In genomic region chr11:98206281-98206680, GRCm38 (mm10) we compare ENCODE assay signal across 8 mouse cellular contexts. TPM values are rescaled to one million over a fixed set of nuclear protein-coding genes. Genes with fewer than 3 reads are reported as not detected.
A peak's percentile ranks its signal among the peaks of the same experiment; 100 is the strongest.
DNase-seq lines count a peak whose midpoint lies in the region; ATAC-seq and TF ChIP-seq lines count a peak whose summit lies in the region.
"Not testable (repeated sequence)": the region's sequence is repeated elsewhere in the genome, so short reads cannot be mapped to it uniquely, and the experiment has no call there.

No protein-coding gene starts in this region.

- TF ChIP-seq POLR2A in embryonic fibroblast, embryonic 13.5 days (IDR thresholded peaks at IDR 0.05; ENCODE audit: low read depth, low read length); kidney, adult 2 months (IDR thresholded peaks at IDR 0.05; ENCODE audit: low read depth, low read length): not testable (repeated sequence)

- peak overlapping the region; percentile 48 for H3K4me2 ChIP-seq in hindbrain, embryonic 13.5 days
- peak overlapping the region; percentile 55 for H3K4me2 ChIP-seq in limb, embryonic 13.5 days (replicated peaks)
- peak overlapping the region; percentile 63 for H3K4me2 ChIP-seq in lung, embryonic 14.5 days
- H3K4me2 ChIP-seq in midbrain, postnatal 0 days (ENCODE audit: low read depth, low read length, poor library complexity, severe bottlenecking): peak overlapping the region; percentile 23; the same call in 1 of the 2 replicates

- not testable (repeated sequence) for H3K27ac ChIP-seq in embryonic fibroblast, embryonic 13.5 days (ENCODE audit: insufficient read depth, low read length); hindbrain, embryonic 13.5 days; kidney, adult 2 months (ENCODE audit: insufficient read depth, low read depth, low read length); limb, embryonic 13.5 days; lung, embryonic 14.5 days (ENCODE audit: low read depth); midbrain, postnatal 0 days (ENCODE audit: low read depth, low read length)

- H3K4me3 ChIP-seq in embryonic fibroblast, embryonic 13.5 days (ENCODE audit: insufficient read depth, low read length): peak overlapping the region; percentile 7; the same call in 1 of the 2 replicates
- H3K4me3 ChIP-seq in hindbrain, embryonic 13.5 days: peak overlapping the region; percentile 22
- not testable (repeated sequence) for H3K4me3 ChIP-seq in kidney, adult 2 months (ENCODE audit: insufficient read depth, low read depth, low read length); midbrain, postnatal 0 days (ENCODE audit: low read depth, low read length)
- H3K4me3 ChIP-seq in limb, embryonic 13.5 days: peak overlapping the region; percentile 28
- H3K4me3 ChIP-seq in lung, embryonic 14.5 days (ENCODE audit: low read depth, low read length): peak overlapping the region; percentile 36

- 88% methylated on average over 3 of the region's 3 CpGs for WGBS in hindbrain, embryonic 13.5 days
- WGBS in kidney, adult 2 months: 44% methylated on average over 3 of the region's 3 CpGs
- WGBS in limb, embryonic 13.5 days: 80% methylated on average over 3 of the region's 3 CpGs
- 75% methylated on average over 3 of the region's 3 CpGs for WGBS in lung, embryonic 14.5 days
- WGBS in midbrain, postnatal 0 days: 79% methylated on average over 3 of the region's 3 CpGs

- DNase-seq in A20 (ENCODE audit: low read depth, low spot score): peak; percentile 56
- DNase-seq in heart, adult 11 months: peak; percentile 75
- DNase-seq in kidney, adult 2 months: peak; percentile 66
- not testable (repeated sequence) for DNase-seq in lung, embryonic 14.5 days; midbrain, postnatal 0 days (ENCODE audit: low spot score)

- not testable (repeated sequence) for H3K9ac ChIP-seq in hindbrain, embryonic 13.5 days; limb, embryonic 13.5 days; lung, embryonic 14.5 days; midbrain, postnatal 0 days (replicated peaks; ENCODE audit: low read length, poor library complexity, severe bottlenecking)

- not testable (repeated sequence) for H3K4me1 ChIP-seq in embryonic fibroblast, embryonic 13.5 days (ENCODE audit: control insufficient read depth, insufficient read depth, low read length); kidney, adult 2 months (ENCODE audit: control insufficient read depth, insufficient read depth, low read length); lung, embryonic 14.5 days (ENCODE audit: insufficient read depth); midbrain, postnatal 0 days (ENCODE audit: insufficient read depth, low read length)
- peaks cover 37% of the 10 kb centered on the region for H3K4me1 ChIP-seq in hindbrain, embryonic 13.5 days (replicated peaks)
- peaks cover 14% of the 10 kb centered on the region for H3K4me1 ChIP-seq in limb, embryonic 13.5 days

- peaks cover 29% of the 10 kb centered on the region for H3K36me3 ChIP-seq in hindbrain, embryonic 13.5 days
- not testable (repeated sequence) for H3K36me3 ChIP-seq in kidney, adult 2 months (ENCODE audit: control insufficient read depth, insufficient read depth, low read length); midbrain, postnatal 0 days (ENCODE audit: insufficient read depth, low read length)
- H3K36me3 ChIP-seq in limb, embryonic 13.5 days: peaks cover 38% of the 10 kb centered on the region
- H3K36me3 ChIP-seq in lung, embryonic 14.5 days (ENCODE audit: insufficient read depth): peaks cover 38% of the 10 kb centered on the region

- ATAC-seq in hindbrain, embryonic 13.5 days (ENCODE audit: low FRiP score); limb, embryonic 13.5 days (ENCODE audit: low FRiP score, low read depth); lung, embryonic 14.5 days (ENCODE audit: insufficient read depth); midbrain, postnatal 0 days (ENCODE audit: low FRiP score): not testable (repeated sequence)

- not testable (repeated sequence) for H3K9me3 ChIP-seq in hindbrain, embryonic 13.5 days; limb, embryonic 13.5 days; lung, embryonic 14.5 days (ENCODE audit: low read depth, low read length); midbrain, postnatal 0 days (ENCODE audit: low read length)

- TF ChIP-seq CTCF in embryonic fibroblast, embryonic 13.5 days (IDR thresholded peaks at IDR 0.05; ENCODE audit: borderline replicate concordance, insufficient read depth, low read length); kidney, adult 2 months (conservative IDR thresholded peaks at IDR 0.05; ENCODE audit: insufficient read depth, insufficient read length, low read depth, low read length); lung, embryonic 14.5 days (IDR thresholded peaks at IDR 0.05; ENCODE audit: low read depth); midbrain, postnatal 0 days (IDR thresholded peaks at IDR 0.05): not testable (repeated sequence)

- H3K27me3 ChIP-seq in hindbrain, embryonic 13.5 days; kidney, adult 2 months (replicated peaks; ENCODE audit: control insufficient read depth, insufficient read depth, low read length); limb, embryonic 13.5 days; lung, embryonic 14.5 days (ENCODE audit: insufficient read depth, low read length); midbrain, postnatal 0 days (ENCODE audit: insufficient read depth, low read length): not testable (repeated sequence)

RNA-seq across cellular contexts. Expression of gene Cdk12, which starts 3.4 kb away (rescaled TPM):
- polyA plus RNA-seq in embryonic fibroblast, embryonic 13.5 days (2011; ENCODE audit: insufficient read length, low read depth, missing spikeins): 41.8 and 42.0 TPM in 2 replicates
- polyA plus RNA-seq in hindbrain, embryonic 13.5 days (2015; fragmentation: Nextera tagmentation; extraction: Ambion mirVana): 12.1 and 12.2 TPM in 2 replicates
- 11.4 and 12.0 TPM in 2 replicates for polyA plus RNA-seq in kidney, adult 2 months (2012; rRNA removed)
- polyA plus RNA-seq in limb, embryonic 13.5 days (2015; fragmentation: Nextera tagmentation; extraction: Ambion mirVana): 13.1 TPM in 2 replicates
- polyA plus RNA-seq in lung, embryonic 14.5 days (2014; fragmentation: Nextera tagmentation; extraction: Ambion mirVana): 14.6 and 16.6 TPM in 2 replicates
- 25.8 and 35.2 TPM in 2 replicates for total RNA-seq in midbrain, postnatal 0 days (2014; rRNA removed)
- 3.7 and 5.7 TPM in 2 replicates for polyA plus RNA-seq in midbrain, postnatal 0 days (2015; fragmentation: Nextera tagmentation; extraction: Ambion mirVana)

RNA-seq across cellular contexts. Expression of gene Med1, which starts 13.2 kb away (rescaled TPM):
- 52.2 and 59.7 TPM in 2 replicates for polyA plus RNA-seq in embryonic fibroblast, embryonic 13.5 days (2011; ENCODE audit: insufficient read length, low read depth, missing spikeins)
- polyA plus RNA-seq in hindbrain, embryonic 13.5 days (2015; fragmentation: Nextera tagmentation; extraction: Ambion mirVana): 67.0 and 67.4 TPM in 2 replicates
- polyA plus RNA-seq in kidney, adult 2 months (2012; rRNA removed): 11.8 and 13.0 TPM in 2 replicates
- 74.9 and 76.8 TPM in 2 replicates for polyA plus RNA-seq in limb, embryonic 13.5 days (2015; fragmentation: Nextera tagmentation; extraction: Ambion mirVana)
- 62.4 and 62.8 TPM in 2 replicates for polyA plus RNA-seq in lung, embryonic 14.5 days (2014; fragmentation: Nextera tagmentation; extraction: Ambion mirVana)
- total RNA-seq in midbrain, postnatal 0 days (2014; rRNA removed): 36.2 and 40.6 TPM in 2 replicates
- polyA plus RNA-seq in midbrain, postnatal 0 days (2015; fragmentation: Nextera tagmentation; extraction: Ambion mirVana): 46.0 and 49.9 TPM in 2 replicates

RNA-seq across cellular contexts. Expression of gene Fbxl20, which starts 56.1 kb away (rescaled TPM):
- polyA plus RNA-seq in embryonic fibroblast, embryonic 13.5 days (2011; ENCODE audit: insufficient read length, low read depth, missing spikeins): 30.3 and 34.0 TPM in 2 replicates
- 26.2 and 30.6 TPM in 2 replicates for polyA plus RNA-seq in hindbrain, embryonic 13.5 days (2015; fragmentation: Nextera tagmentation; extraction: Ambion mirVana)
- 15.3 and 17.4 TPM in 2 replicates for polyA plus RNA-seq in kidney, adult 2 months (2012; rRNA removed)
- polyA plus RNA-seq in limb, embryonic 13.5 days (2015; fragmentation: Nextera tagmentation; extraction: Ambion mirVana): 28.0 and 28.4 TPM in 2 replicates
- 9.6 and 17.3 TPM in 2 replicates for polyA plus RNA-seq in lung, embryonic 14.5 days (2014; fragmentation: Nextera tagmentation; extraction: Ambion mirVana)
- total RNA-seq in midbrain, postnatal 0 days (2014; rRNA removed): 24.0 and 25.7 TPM in 2 replicates
- polyA plus RNA-seq in midbrain, postnatal 0 days (2015; fragmentation: Nextera tagmentation; extraction: Ambion mirVana): 12.4 and 16.3 TPM in 2 replicates
